Mouse (Mus musculus): Measurements from ENCODE around the gene Ccdc83.
A peak's percentile ranks its signal among the peaks of the same experiment; 100 is the strongest.

The Ccdc83 gene

GRCm38 (mm10) chr7:90265289-90265970 is at the start of gene Ccdc83:
Gene Ccdc83, minus strand, starts transcription at chr7:90265777.
- DNase-seq = peak; percentile 67 to 82

GRCm38 (mm10) chr7:90313421-90313820 is 47.8 kb upstream of the Ccdc83 start:
- no peak for DNase-seq

GRCm38 (mm10) chr7:90312151-90312883 is 46.7 kb upstream of the Ccdc83 start:
- no peak for DNase-seq

- no peak for DNase-seq
Observed at GRCm38 (mm10) chr7:90308003-90308402, 42.4 kb upstream of the Ccdc83 start.

GRCm38 (mm10) chr7:90306968-90307367 is 41.4 kb upstream of the Ccdc83 start:
- DNase-seq = peak; percentile 39 to 51

- DNase-seq = no peak
Observed at GRCm38 (mm10) chr7:90306079-90306478, 40.5 kb upstream of the Ccdc83 start.

GRCm38 (mm10) chr7:90302647-90303552 is 37.3 kb upstream of the Ccdc83 start:
- no peak for DNase-seq

- DNase-seq = peak; percentile 64 to 65
Observed at GRCm38 (mm10) chr7:90301942-90302646, 36.5 kb upstream of the Ccdc83 start, which contains the start of gene Sytl2. Gene Sytl2, plus strand, starts transcription at chr7:90302252.

- DNase-seq = no peak
Observed at GRCm38 (mm10) chr7:90291885-90292284, 26.3 kb upstream of the Ccdc83 start.

- no peak for DNase-seq
Observed at GRCm38 (mm10) chr7:90284793-90285192, 19.2 kb upstream of the Ccdc83 start.

GRCm38 (mm10) chr7:90282786-90283185 is 17.2 kb upstream of the Ccdc83 start:
- no peak for DNase-seq

GRCm38 (mm10) chr7:90281759-90282546 is 16.4 kb upstream of the Ccdc83 start:
- no peak for DNase-seq

- no peak for DNase-seq
Observed at GRCm38 (mm10) chr7:90280878-90281277, 15.3 kb upstream of the Ccdc83 start.

- DNase-seq = peak in 1 of 2 experiments; percentile 43
Observed at GRCm38 (mm10) chr7:90280274-90280875, 14.8 kb upstream of the Ccdc83 start.

GRCm38 (mm10) chr7:90279136-90279535 is 13.6 kb upstream of the Ccdc83 start:
- no peak for DNase-seq

GRCm38 (mm10) chr7:90277769-90278168 is 12.2 kb upstream of the Ccdc83 start:
- no peak for DNase-seq

GRCm38 (mm10) chr7:90277246-90277645 is 11.7 kb upstream of the Ccdc83 start:
- DNase-seq = peak in 1 of 2 experiments; percentile 16

- no peak for DNase-seq
Observed at GRCm38 (mm10) chr7:90274561-90275100, 9.1 kb upstream of the Ccdc83 start.

- DNase-seq = no peak
Observed at GRCm38 (mm10) chr7:90270141-90270540, 4.6 kb upstream of the Ccdc83 start.

GRCm38 (mm10) chr7:90261902-90262599 is 3.5 kb downstream of the Ccdc83 start:
- DNase-seq = no peak

All from kidney, adult 8-10 months (tissue).